Mouse (Mus musculus): ENCODE measurements at regions not wholly inside any gene's neighbourhood (a gene's known extent, or its start where the extent isn't known, plus 50 kb on each side); places are given as distances from the start of the nearest gene placed in this dataset.

GRCm38 (mm10) chr4:93496871-93497270 is 161.6 kb upstream of the Tusc1 start:
- no peak overlapping the region for H3K27ac ChIP-seq
- no peak overlapping the region for H3K4me3 ChIP-seq (ENCODE audit: low read length)
- no peaks in the 10 kb centered on the region for H3K4me1 ChIP-seq (ENCODE audit: insufficient read depth, low read length)
- H3K9me3 ChIP-seq (ENCODE audit: low read length): no peaks in the 10 kb centered on the region
- no peak for TF ChIP-seq CTCF (IDR thresholded peaks at IDR 0.05; ENCODE audit: low read depth)
- no peak for DNase-seq (ENCODE audit: low spot score)
- no peaks in the 10 kb centered on the region for H3K36me3 ChIP-seq (ENCODE audit: insufficient read depth, low read length)
- no peak overlapping the region for H3K9ac ChIP-seq (replicated peaks; ENCODE audit: low read length)
- WGBS: 81% methylated on average over 2 of the region's 2 CpGs
- ATAC-seq: no peak
- H3K27me3 ChIP-seq (ENCODE audit: insufficient read depth, low read length): no peaks in the 10 kb centered on the region
- H3K4me2 ChIP-seq (ENCODE audit: low read depth, low read length): no peak overlapping the region

DNA sequence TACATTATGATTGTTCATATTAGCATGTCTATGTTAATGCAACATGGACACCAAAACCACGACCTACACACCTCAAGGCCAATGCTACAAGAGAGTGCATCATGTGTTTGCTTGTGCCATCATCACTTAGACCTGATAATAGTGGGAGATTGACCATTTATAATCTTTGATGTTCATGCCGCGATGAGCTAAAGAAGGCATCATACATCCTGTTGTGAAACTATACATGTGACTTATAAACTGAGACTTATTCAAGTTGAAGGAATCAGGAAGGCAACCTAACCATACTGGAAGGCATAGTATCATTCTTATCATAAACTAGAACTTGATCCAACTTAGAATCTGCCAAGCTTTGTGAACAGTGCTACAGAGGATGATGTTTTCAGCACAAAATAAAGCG is 159.0 kb upstream of the Tusc1 start:
- H3K4me3 ChIP-seq (ENCODE audit: low read length): no peak overlapping the region
- no peak overlapping the region for H3K9ac ChIP-seq (replicated peaks; ENCODE audit: low read length)
- no peak overlapping the region for H3K27ac ChIP-seq
- no peaks in the 10 kb centered on the region for H3K9me3 ChIP-seq (ENCODE audit: low read length)
- 92% methylated on average over 4 of the region's 4 CpGs for whole genome bisulfite sequencing
- no peak for ATAC-seq
- no peak for TF ChIP-seq CTCF (IDR thresholded peaks at IDR 0.05; ENCODE audit: low read depth)
- H3K27me3 ChIP-seq (ENCODE audit: insufficient read depth, low read length): no peaks in the 10 kb centered on the region
- no peaks in the 10 kb centered on the region for H3K36me3 ChIP-seq (ENCODE audit: insufficient read depth, low read length)
- DNase-seq (ENCODE audit: low spot score): no peak
- no peaks in the 10 kb centered on the region for H3K4me1 ChIP-seq (ENCODE audit: insufficient read depth, low read length)
- no peak overlapping the region for H3K4me2 ChIP-seq (ENCODE audit: low read depth, low read length)

DNA sequence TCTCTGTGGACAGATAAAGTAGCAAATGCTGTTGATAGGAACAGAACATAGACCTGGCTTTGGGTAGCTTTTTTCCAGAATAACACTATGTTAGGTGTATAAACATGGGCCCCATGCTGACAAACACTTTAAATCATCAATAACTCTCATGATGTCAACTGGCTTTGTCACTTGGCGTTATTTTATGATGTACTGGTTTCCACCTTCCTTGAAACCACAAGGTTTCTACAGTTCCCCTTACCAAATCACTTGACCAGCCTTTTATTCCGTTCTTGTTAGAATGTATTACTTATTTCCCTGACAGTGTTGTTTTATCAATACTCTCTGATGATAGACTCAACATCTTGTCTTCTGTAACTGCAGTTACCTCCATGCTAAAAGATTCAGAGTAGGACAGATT is 158.6 kb upstream of the Tusc1 start:
- Histone ChIP-seq H3K27me3 (ENCODE audit: insufficient read depth, low read length) (no peaks in the 10 kb centered on the region), H3K36me3 (ENCODE audit: insufficient read depth, low read length) (no peaks in the 10 kb centered on the region), H3K27ac (no peak overlapping the region), H3K4me3 (ENCODE audit: low read length) (no peak overlapping the region), H3K9me3 (ENCODE audit: low read length) (no peaks in the 10 kb centered on the region), H3K4me1 (ENCODE audit: insufficient read depth, low read length) (no peaks in the 10 kb centered on the region), H3K9ac (replicated peaks; ENCODE audit: low read length) (no peak overlapping the region), H3K4me2 (ENCODE audit: low read depth, low read length) (no peak overlapping the region)
- no peak for TF ChIP-seq CTCF (IDR thresholded peaks at IDR 0.05; ENCODE audit: low read depth)
- 88% methylated on average over 2 of the region's 2 CpGs for WGBS
- DNase-seq (ENCODE audit: low spot score) (no peak), ATAC-seq (no peak)

DNA sequence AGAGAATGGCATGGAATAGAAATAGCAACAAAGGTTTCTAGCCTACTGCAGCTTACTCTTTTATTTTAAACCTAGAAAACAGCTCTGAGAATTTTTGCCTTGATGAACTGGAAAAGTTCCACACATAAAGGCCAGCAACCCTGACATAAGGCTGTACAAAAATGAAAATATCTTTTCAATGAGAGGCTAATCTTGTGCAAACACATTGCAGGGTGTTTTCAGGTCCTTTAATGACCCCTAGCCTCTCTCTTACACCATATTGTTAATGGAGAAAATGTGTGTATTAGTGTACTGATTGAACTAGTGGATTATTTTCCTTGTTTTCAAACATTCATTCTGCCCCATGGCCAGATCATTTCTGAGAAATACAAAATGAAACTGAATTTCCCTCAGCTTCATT is 158.0 kb upstream of the Tusc1 start:
- ATAC-seq: no peak
- no peak for DNase-seq (ENCODE audit: low spot score)

DNA sequence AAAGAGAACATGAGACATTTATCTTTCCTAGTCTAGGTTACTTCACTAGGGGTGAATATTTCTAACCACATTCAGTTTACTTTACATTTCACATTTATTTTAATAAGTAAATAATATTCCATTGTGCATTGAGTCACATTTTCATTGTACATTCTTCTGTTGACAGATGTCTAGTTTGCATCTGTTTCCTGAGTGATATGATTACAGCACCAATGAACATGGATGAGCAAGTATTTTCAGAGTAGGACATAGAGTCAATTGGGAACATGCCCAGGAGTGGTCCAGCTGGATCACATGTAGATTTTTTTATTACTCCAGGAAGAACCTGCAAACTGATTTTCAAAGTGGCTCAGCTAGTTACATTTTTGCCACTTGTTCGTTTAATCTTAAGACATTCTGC is 153.3 kb upstream of the Tusc1 start:
- ATAC-seq (no peak), DNase-seq (ENCODE audit: low spot score) (no peak)
- Histone ChIP-seq H3K4me2 (ENCODE audit: low read depth, low read length) (no peak overlapping the region), H3K27ac (no peak overlapping the region), H3K9me3 (ENCODE audit: low read length) (no peaks in the 10 kb centered on the region), H3K4me3 (ENCODE audit: low read length) (no peak overlapping the region), H3K9ac (replicated peaks; ENCODE audit: low read length) (no peak overlapping the region), H3K27me3 (ENCODE audit: insufficient read depth, low read length) (no peaks in the 10 kb centered on the region), H3K36me3 (ENCODE audit: insufficient read depth, low read length) (no peaks in the 10 kb centered on the region), H3K4me1 (ENCODE audit: insufficient read depth, low read length) (no peaks in the 10 kb centered on the region)
- no peak for TF ChIP-seq CTCF (IDR thresholded peaks at IDR 0.05; ENCODE audit: low read depth)
- 67% methylated on average over 1 of the region's 1 CpGs for WGBS

More for the DNA sequence above, 158.0 kb upstream of the Tusc1 start:
- Histone ChIP-seq H3K9me3 (ENCODE audit: low read length) (no peaks in the 10 kb centered on the region), H3K27ac (no peak overlapping the region), H3K27me3 (ENCODE audit: insufficient read depth, low read length) (no peaks in the 10 kb centered on the region), H3K36me3 (ENCODE audit: insufficient read depth, low read length) (no peaks in the 10 kb centered on the region), H3K4me2 (ENCODE audit: low read depth, low read length) (no peak overlapping the region), H3K4me3 (ENCODE audit: low read length) (no peak overlapping the region), H3K4me1 (ENCODE audit: insufficient read depth, low read length) (no peaks in the 10 kb centered on the region), H3K9ac (replicated peaks; ENCODE audit: low read length) (no peak overlapping the region)
- no peak for TF ChIP-seq CTCF (IDR thresholded peaks at IDR 0.05; ENCODE audit: low read depth)

DNA sequence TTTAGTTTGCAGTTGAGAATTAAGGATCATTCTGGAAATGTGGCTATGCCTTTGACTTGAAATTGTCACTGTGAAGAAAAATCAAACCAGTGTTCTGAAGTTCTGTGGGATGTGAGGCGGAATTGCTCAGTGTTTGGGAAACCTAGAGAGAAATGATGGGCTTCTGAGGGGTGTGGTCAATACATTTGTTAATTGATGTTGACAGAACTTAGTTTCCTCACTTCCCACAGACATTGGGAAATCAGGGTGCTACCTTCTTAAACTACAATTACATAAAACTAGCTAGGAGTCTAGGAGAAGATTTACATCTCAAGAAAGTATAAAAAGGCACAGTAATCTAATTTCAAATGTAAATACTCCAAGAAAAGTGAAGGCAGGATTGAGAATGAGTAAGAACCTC is 151.1 kb upstream of the Tusc1 start:
- no peak for TF ChIP-seq CTCF (IDR thresholded peaks at IDR 0.05; ENCODE audit: low read depth)
- H3K4me2 ChIP-seq (ENCODE audit: low read depth, low read length): no peak overlapping the region
- H3K36me3 ChIP-seq (ENCODE audit: insufficient read depth, low read length): no peaks in the 10 kb centered on the region
- H3K4me3 ChIP-seq (ENCODE audit: low read length): no peak overlapping the region
- no peaks in the 10 kb centered on the region for H3K27me3 ChIP-seq (ENCODE audit: insufficient read depth, low read length)
- no peaks in the 10 kb centered on the region for H3K4me1 ChIP-seq (ENCODE audit: insufficient read depth, low read length)
- WGBS: 89% methylated on average over 1 of the region's 1 CpGs
- no peaks in the 10 kb centered on the region for H3K9me3 ChIP-seq (ENCODE audit: low read length)
- ATAC-seq (no peak), DNase-seq (ENCODE audit: low spot score) (no peak)
- no peak overlapping the region for H3K27ac ChIP-seq
- H3K9ac ChIP-seq (replicated peaks; ENCODE audit: low read length): no peak overlapping the region

- no peak overlapping the region for H3K4me2 ChIP-seq (ENCODE audit: low read depth, low read length)
- no peaks in the 10 kb centered on the region for H3K27me3 ChIP-seq (ENCODE audit: insufficient read depth, low read length)
- no peak overlapping the region for H3K9ac ChIP-seq (replicated peaks; ENCODE audit: low read length)
- DNase-seq (ENCODE audit: low spot score) (no peak), ATAC-seq (no peak)
- no peaks in the 10 kb centered on the region for H3K9me3 ChIP-seq (ENCODE audit: low read length)
- WGBS: 91% methylated on average over 1 of the region's 1 CpGs
- H3K27ac ChIP-seq: no peak overlapping the region
- no peaks in the 10 kb centered on the region for H3K4me1 ChIP-seq (ENCODE audit: insufficient read depth, low read length)
- no peak for TF ChIP-seq CTCF (IDR thresholded peaks at IDR 0.05; ENCODE audit: low read depth)
- no peaks in the 10 kb centered on the region for H3K36me3 ChIP-seq (ENCODE audit: insufficient read depth, low read length)
- no peak overlapping the region for H3K4me3 ChIP-seq (ENCODE audit: low read length)
Measured at GRCm38 (mm10) chr4:93481247-93481646, 145.9 kb upstream of the Tusc1 start.
